ENCODE assay signal across 8 mouse cellular contexts in the genomic region with DNA sequence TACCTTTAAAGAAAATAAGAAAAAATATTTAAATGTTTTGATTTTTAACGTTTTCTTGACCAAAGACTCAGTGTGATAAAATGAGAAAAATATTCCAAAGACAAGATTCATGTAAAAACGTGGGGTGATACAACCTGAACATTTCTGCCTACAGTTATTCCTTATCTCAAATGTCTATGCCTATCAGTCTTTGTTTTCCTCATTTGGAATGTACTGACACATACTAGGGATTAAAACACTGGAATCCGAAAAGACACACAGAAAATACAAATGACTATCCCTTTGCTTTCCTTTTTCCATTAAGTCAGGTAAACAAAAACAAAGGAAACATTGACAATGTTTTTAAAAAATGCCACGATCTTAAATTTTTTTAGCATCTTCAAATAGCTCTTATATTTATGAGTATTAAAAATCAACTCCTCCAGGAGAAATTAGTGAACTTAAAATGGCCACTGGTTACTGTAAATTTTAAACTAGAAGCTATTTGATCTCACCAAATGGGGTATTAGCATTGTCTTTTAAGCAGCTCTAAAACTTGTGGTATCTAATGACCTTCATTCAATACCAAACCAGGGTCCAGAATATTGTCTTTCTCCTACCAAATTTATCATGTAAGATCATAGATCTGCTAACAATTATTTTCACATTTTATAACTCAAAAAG. TPM values are rescaled to one million over a fixed set of nuclear protein-coding genes. Genes with fewer than 3 reads are reported as not detected.
A peak's percentile ranks its signal among the peaks of the same experiment; 100 is the strongest.
DNase-seq lines count a peak whose midpoint lies in the region; ATAC-seq and TF ChIP-seq lines count a peak whose summit lies in the region.

No protein-coding gene starts in this region.

- H3K36me3 ChIP-seq in kidney, adult 2 months (ENCODE audit: control insufficient read depth, insufficient read depth, low read length): peaks cover 5% of the 10 kb centered on the region
- no peaks in the 10 kb centered on the region for H3K36me3 ChIP-seq in hindbrain, embryonic 12.5 days
- H3K36me3 ChIP-seq in midbrain, embryonic 14.5 days (ENCODE audit: control insufficient read depth, insufficient read depth, low read length): peaks cover 9% of the 10 kb centered on the region

- H3K4me1 ChIP-seq in kidney, adult 2 months (ENCODE audit: control insufficient read depth, insufficient read depth, low read length): peaks cover 10% of the 10 kb centered on the region
- peaks cover 17% of the 10 kb centered on the region for H3K4me1 ChIP-seq in hindbrain, embryonic 12.5 days
- peaks cover 15% of the 10 kb centered on the region for H3K4me1 ChIP-seq in midbrain, embryonic 14.5 days (ENCODE audit: control insufficient read depth, insufficient read depth, low read length)

- no peak overlapping the region for H3K27ac ChIP-seq in kidney, adult 2 months (ENCODE audit: insufficient read depth, low read depth, low read length)
- no peak overlapping the region for H3K27ac ChIP-seq in hindbrain, embryonic 12.5 days
- H3K27ac ChIP-seq in midbrain, embryonic 14.5 days (replicated peaks; ENCODE audit: low read depth, low read length): peak overlapping the region; percentile 100; the same call in 1 of the 2 replicates

- no peak for TF ChIP-seq CTCF in kidney, adult 2 months (conservative IDR thresholded peaks at IDR 0.05; ENCODE audit: insufficient read depth, insufficient read length, low read depth, low read length)

- no peak for DNase-seq in kidney, adult 2 months
- no peak for DNase-seq in kidney, adult 8-10 months
- DNase-seq in NIH3T3 (ENCODE audit: low read depth): peak; percentile 45
- peak; percentile 54 for DNase-seq in midbrain, embryonic 14.5 days
- no peak for DNase-seq in cerebellum, postnatal 4 days (ENCODE audit: low spot score in 2 of 2)
- DNase-seq in B cell, adult 2 months: no peak
- DNase-seq in spleen, postnatal 14 days (ENCODE audit: low spot score in 2 of 2): no peak

- no peaks in the 10 kb centered on the region for H3K9me3 ChIP-seq in hindbrain, embryonic 12.5 days (replicated peaks)
- no peaks in the 10 kb centered on the region for H3K9me3 ChIP-seq in midbrain, embryonic 14.5 days (ENCODE audit: control insufficient read depth, low read length)

- no peaks in the 10 kb centered on the region for H3K27me3 ChIP-seq in kidney, adult 2 months (replicated peaks; ENCODE audit: control insufficient read depth, insufficient read depth, low read length)
- no peaks in the 10 kb centered on the region for H3K27me3 ChIP-seq in hindbrain, embryonic 12.5 days
- H3K27me3 ChIP-seq in midbrain, embryonic 14.5 days (ENCODE audit: control insufficient read depth, insufficient read depth, low read length): no peaks in the 10 kb centered on the region

- no peak for ATAC-seq in hindbrain, embryonic 12.5 days (ENCODE audit: low FRiP score)
- ATAC-seq in midbrain, embryonic 14.5 days (ENCODE audit: low FRiP score, low TSS enrichment): no peak

- peak overlapping the region; percentile 74 for H3K4me3 ChIP-seq in kidney, adult 2 months (ENCODE audit: insufficient read depth, low read depth, low read length)
- H3K4me3 ChIP-seq in hindbrain, embryonic 12.5 days: peak overlapping the region; percentile 99
- peak overlapping the region; percentile 100 for H3K4me3 ChIP-seq in midbrain, embryonic 14.5 days (replicated peaks; ENCODE audit: low read depth, low read length)

- peak overlapping the region; percentile 100 for H3K9ac ChIP-seq in hindbrain, embryonic 12.5 days
- H3K9ac ChIP-seq in midbrain, embryonic 14.5 days (replicated peaks; ENCODE audit: low read length): peak overlapping the region; percentile 100

- H3K4me2 ChIP-seq in hindbrain, embryonic 12.5 days (replicated peaks): peak overlapping the region; percentile 51
- peak overlapping the region; percentile 67 for H3K4me2 ChIP-seq in midbrain, embryonic 14.5 days (ENCODE audit: low read length)

- TF ChIP-seq POLR2A in kidney, adult 2 months (IDR thresholded peaks at IDR 0.05; ENCODE audit: low read depth, low read length): no peak

- WGBS in kidney, adult 2 months: 0% methylated on average over 4 of the region's 4 CpGs
- 20% methylated on average over 4 of the region's 4 CpGs for WGBS in hindbrain, embryonic 12.5 days
- WGBS in midbrain, embryonic 14.5 days: 16% methylated on average over 4 of the region's 4 CpGs

RNA-seq across cellular contexts. Expression of gene Chd2, which starts 14.4 kb away (rescaled TPM):
- 33.9 and 36.9 TPM in 2 replicates for polyA plus RNA-seq in kidney, adult 2 months (2012; rRNA removed)
- 63.6 and 67.9 TPM in 2 replicates for polyA plus RNA-seq in hindbrain, embryonic 12.5 days (2016; fragmentation: Nextera tagmentation; extraction: Ambion mirVana)
- 35.9 and 49.8 TPM in 2 replicates for polyA plus RNA-seq in midbrain, embryonic 14.5 days (2014; fragmentation: Nextera tagmentation; extraction: Ambion mirVana)

Comparison
In these comparisons a context has a peak if more than half of its experiments do, and no peak if none do; other contexts are left out.
1. DNase-seq: peak in NIH3T3 (single experiment) and midbrain, embryonic 14.5 days (single experiment); none in kidney, adult 2 months (single experiment), kidney, adult 8-10 months (0 of 2), cerebellum, postnatal 4 days (0 of 2), B cell, adult 2 months (0 of 2) and spleen, postnatal 14 days (0 of 2).
2. Peak in every context shown above with its lines, with median percentiles within 50 percentile points of each other: H3K4me3 ChIP-seq.